Mouse (Mus musculus) limb, embryonic 11.5 days (tissue): ENCODE data around the gene Metap1d. TPM values are rescaled to one million over a fixed set of nuclear protein-coding genes. Genes with fewer than 3 reads are reported as not detected.

Experiments used
- ATAC-seq: fragments of 200-750 bp; cut with Nextera tagmentation; 2 replicates; pipeline ENCODE4 v1.8.0; 2017; ENCODE audit warnings: low read depth; ENCODE audit not compliant: insufficient number of reproducible peaks, low FRiP score, low TSS enrichment
- DNase-seq: peaks from one replicate; pipeline ENCODE4 v3.0.0-alpha.2; 2015; ENCODE audit warnings: low spot score
- H3K27ac ChIP-seq: fragments of 300-500 bp; sonication (generic); replicated peaks from 2 replicates; pipeline ENCODE4 v1.5.1; 2014; ENCODE audit warnings: low read depth, mild to moderate bottlenecking, low read length
- H3K27me3 ChIP-seq: fragments of 300-500 bp; sonication (generic); 2 replicates; pipeline ENCODE4 v1.6.1; 2014; ENCODE audit warnings: mild to moderate bottlenecking, low read length, mixed read lengths; ENCODE audit not compliant: control insufficient read depth, insufficient read depth
- H3K36me3 ChIP-seq: fragments of 300-500 bp; sonication (generic); 2 replicates; pipeline ENCODE4 v1.6.1; 2014; ENCODE audit warnings: mild to moderate bottlenecking, low read length, moderate library complexity, mixed read lengths; ENCODE audit not compliant: control insufficient read depth, insufficient read depth
- H3K4me1 ChIP-seq: fragments of 300-500 bp; sonication (generic); 2 replicates; pipeline ENCODE4 v1.6.1; 2014; ENCODE audit warnings: low read length, mixed read lengths; ENCODE audit not compliant: control insufficient read depth, insufficient read depth
- H3K4me2 ChIP-seq: fragments of 300-500 bp; sonication (generic); 2 replicates; pipeline ENCODE4 v1.6.1; 2014; ENCODE audit warnings: low read depth, mild to moderate bottlenecking, moderate library complexity; ENCODE audit not compliant: severe bottlenecking
- H3K4me3 ChIP-seq: fragments of 300-500 bp; sonication (generic); 2 replicates; pipeline ENCODE4 v1.5.1; 2014; ENCODE audit warnings: low read depth, low read length
- H3K9ac ChIP-seq: fragments of 300-500 bp; sonication (generic); 2 replicates; pipeline ENCODE4 v1.6.1; 2014; ENCODE audit warnings: mild to moderate bottlenecking, low read length
- H3K9me3 ChIP-seq: fragments of 300-500 bp; sonication (generic); 2 replicates; pipeline ENCODE4 v1.6.1; 2016; ENCODE audit warnings: low read length; ENCODE audit not compliant: control insufficient read depth
- WGBS: fragments of 180-500 bp; shearing (Covaris S2); extraction: QIAGEN DNeasy Blood & Tissue Kit; methylation state at CpG from one replicate; pipeline ENCODE4 v1.1.7; 2014; 5-methylcytosine and 5-hydroxymethylcytosine counted together
- polyA plus RNA-seq: library from polyadenylated mRNA; unstranded; fragments of >200 nt; fragmentation: Nextera tagmentation; extraction: Ambion mirVana; gene quantifications from 2 replicates; pipeline ENCODE4 v1.2.1, GENCODE M21; 2014

The Metap1d gene
- polyA plus RNA-seq, 1 experiment from 2014 or later = 34.3 TPM

DNA sequence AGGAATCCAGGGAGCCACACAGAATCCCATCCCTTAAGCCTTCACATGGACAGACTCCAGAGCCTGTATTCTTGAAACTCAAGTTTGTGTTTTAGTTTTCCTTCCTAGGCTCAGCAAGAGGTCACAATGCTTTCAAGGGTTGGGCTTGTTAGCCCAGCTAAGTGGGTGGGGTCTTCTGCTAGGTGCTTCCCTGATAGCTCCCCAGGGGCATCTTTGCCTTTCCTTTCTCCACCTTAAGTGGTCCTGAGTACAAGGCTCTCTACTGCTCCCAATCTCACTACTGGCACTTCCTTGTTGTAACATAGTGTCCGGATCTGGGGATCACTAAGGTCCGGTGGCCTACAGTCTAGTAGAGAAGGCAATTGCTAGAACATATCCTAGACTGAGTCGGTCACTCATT lies 97.3 kb downstream of the Metap1d start:
- H3K9me3 ChIP-seq = no peaks in the 10 kb centered on the region
- no peak overlapping the region for H3K4me2 ChIP-seq
- no peak overlapping the region for H3K4me3 ChIP-seq
- WGBS = 32% methylated on average over 3 of the region's 3 CpGs
- H3K4me1 ChIP-seq = peaks cover 23% of the 10 kb centered on the region
- no peak overlapping the region for H3K27ac ChIP-seq
- H3K9ac ChIP-seq = no peak overlapping the region
- ATAC-seq = no peak
- peaks cover 61% of the 10 kb centered on the region for H3K27me3 ChIP-seq
- H3K36me3 ChIP-seq = no peaks in the 10 kb centered on the region
- DNase-seq = no peak

DNA sequence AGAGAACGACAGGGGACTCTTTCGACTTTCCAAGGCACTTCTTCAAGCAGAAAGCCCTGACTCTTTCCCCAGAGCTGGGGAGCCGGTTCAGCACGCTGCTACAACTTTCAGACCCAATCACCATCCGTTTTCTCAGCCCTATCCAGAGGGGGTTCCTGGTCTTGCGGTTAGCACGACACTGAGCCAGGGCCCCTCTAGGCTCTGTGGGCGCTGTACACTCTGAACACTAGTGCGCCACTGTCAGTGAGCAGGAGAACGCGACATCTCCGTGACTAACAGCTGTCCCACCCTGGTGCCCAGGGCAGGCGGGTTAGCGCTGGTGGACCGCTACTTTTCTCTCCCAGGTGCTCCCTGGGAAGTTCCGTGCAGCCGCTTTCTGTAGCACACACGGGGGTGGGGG lies 98.6 kb downstream of the Metap1d start:
- H3K4me3 ChIP-seq = 0 out of 2 replicates have a peak overlapping the region, but pooled peaks have one; percentile 10
- DNase-seq = peak; percentile 29
- under 1% methylated on average over 17 of the region's 18 CpGs for WGBS
- no peak for ATAC-seq
- H3K4me1 ChIP-seq = peaks cover 11% of the 10 kb centered on the region; the same call in 1 of the 2 replicates
- H3K27ac ChIP-seq = no peak overlapping the region
- H3K9me3 ChIP-seq = no peaks in the 10 kb centered on the region
- peaks cover 52% of the 10 kb centered on the region for H3K27me3 ChIP-seq
- 0 out of 2 replicates have a peak overlapping the region, but pooled peaks have one; percentile 12 for H3K4me2 ChIP-seq
- no peaks in the 10 kb centered on the region for H3K36me3 ChIP-seq
- no peak overlapping the region for H3K9ac ChIP-seq

DNA sequence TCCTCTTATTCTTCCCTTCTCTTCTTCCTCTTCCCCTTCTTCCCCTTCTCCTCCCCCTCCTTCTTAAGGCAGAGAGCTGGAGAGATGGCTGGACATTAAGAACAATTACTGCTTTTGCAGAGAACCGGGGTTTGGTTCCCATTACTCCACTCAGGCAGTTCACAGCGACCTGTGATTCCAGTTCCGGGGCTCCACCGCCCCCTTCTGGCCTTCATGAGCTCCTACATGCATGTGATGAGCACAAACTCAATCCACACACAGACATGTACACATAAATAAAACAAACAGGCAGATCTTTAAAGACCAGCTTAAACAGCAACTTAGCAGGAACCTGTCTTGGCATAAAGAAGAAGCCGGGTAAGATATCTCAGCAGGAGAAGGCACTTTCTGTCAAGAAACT lies 103.0 kb downstream of the Metap1d start:
- Histone ChIP-seq H3K27me3 (peaks cover 26% of the 10 kb centered on the region), H3K4me2 (no peak overlapping the region), H3K9ac (no peak overlapping the region), H3K9me3 (peaks cover 5% of the 10 kb centered on the region; the same call in 1 of the 2 replicates), H3K27ac (no peak overlapping the region), H3K4me1 (peaks cover 11% of the 10 kb centered on the region; the same call in 1 of the 2 replicates), H3K36me3 (no peaks in the 10 kb centered on the region), H3K4me3 (no peak overlapping the region)
- DNase-seq (no peak), ATAC-seq (no peak)
- 69% methylated on average over 5 of the region's 5 CpGs for WGBS

DNA sequence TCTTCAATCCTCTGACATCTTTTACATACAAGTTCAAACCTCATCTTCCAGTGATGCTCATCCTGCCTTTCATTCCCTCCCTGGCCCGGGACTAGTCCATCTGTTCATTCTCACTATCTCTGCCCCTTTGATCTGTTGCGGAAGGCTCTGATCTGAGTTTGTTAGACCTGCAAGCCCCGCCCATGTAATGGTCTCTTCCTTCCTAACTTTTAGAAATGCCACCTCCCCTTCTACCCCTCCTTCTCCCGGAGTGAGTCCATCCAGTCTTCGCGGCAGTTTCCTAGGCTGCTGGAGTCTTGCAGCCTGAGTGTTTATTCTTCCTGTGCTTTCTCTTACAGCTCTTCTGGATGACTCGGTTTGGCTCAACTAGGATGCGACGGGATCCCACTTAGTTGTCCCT lies 113.4 kb downstream of the Metap1d start:
- ATAC-seq (no peak), DNase-seq (no peak)
- Histone ChIP-seq H3K27ac (no peak overlapping the region), H3K27me3 (no peaks in the 10 kb centered on the region), H3K4me1 (no peaks in the 10 kb centered on the region), H3K4me2 (no peak overlapping the region), H3K9ac (no peak overlapping the region), H3K4me3 (no peak overlapping the region), H3K9me3 (no peaks in the 10 kb centered on the region), H3K36me3 (no peaks in the 10 kb centered on the region)
- 72% methylated on average over 9 of the region's 9 CpGs for WGBS

DNA sequence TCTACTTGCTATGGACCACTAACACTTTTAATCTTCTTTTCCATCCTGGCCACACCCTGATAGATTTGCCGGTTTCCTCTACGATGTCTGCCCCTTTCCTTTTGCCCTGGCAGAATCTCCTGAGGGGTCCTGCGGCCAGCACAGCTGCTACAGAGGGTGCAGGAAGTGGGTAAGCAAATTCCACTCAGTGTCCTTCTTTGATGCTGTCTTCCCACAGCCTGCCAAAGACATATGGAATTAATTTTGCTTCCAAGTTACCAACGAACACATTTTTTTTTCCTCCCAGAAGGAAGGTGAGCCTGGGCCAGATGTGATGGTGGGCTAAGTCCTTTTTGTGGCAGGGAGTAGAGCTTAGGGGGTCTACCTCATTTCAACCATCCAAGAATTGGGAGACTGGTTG lies 120.7 kb downstream of the Metap1d start:
- ATAC-seq = no peak
- Histone ChIP-seq H3K4me1 (peaks cover 10% of the 10 kb centered on the region), H3K4me2 (peak overlapping the region; percentile 18; the same call in 1 of the 2 replicates), H3K27ac (no peak overlapping the region), H3K4me3 (no peak overlapping the region), H3K9me3 (no peaks in the 10 kb centered on the region), H3K36me3 (no peaks in the 10 kb centered on the region), H3K27me3 (no peaks in the 10 kb centered on the region), H3K9ac (no peak overlapping the region)
- peak; percentile 34 for DNase-seq
- WGBS = 13% methylated on average over 4 of the region's 4 CpGs

Other genes starting within 250 kb of the Metap1d start
- 128 and 140 TPM in 2 replicates for gene Dync1i2, start 241.6 kb upstream of the Metap1d start, polyA plus RNA-seq
- 28.0 and 32.2 TPM in 2 replicates for gene Slc25a12, start 85.5 kb upstream of the Metap1d start, polyA plus RNA-seq
- 168 and 180 TPM in 2 replicates for gene Hat1, start 64.3 kb upstream of the Metap1d start, polyA plus RNA-seq
- 5.8 and 6.3 TPM in 2 replicates for gene Dlx1, start 74.8 kb downstream of the Metap1d start, polyA plus RNA-seq
- gene Dlx2, start 93.5 kb downstream of the Metap1d start, polyA plus RNA-seq = 5.6 and 7.3 TPM in 2 replicates